Mouse (Mus musculus) testis, postnatal 14 days (tissue): ENCODE measurements at regions not wholly inside any gene's neighbourhood (a gene's known extent, or its start where the extent isn't known, plus 50 kb on each side); places are given as distances from the start of the nearest gene placed in this dataset.

Experiments used
- DNase-seq: peaks from one replicate; pipeline ENCODE4 v3.0.0; 2021; ENCODE audit warnings: low spot score

DNA sequence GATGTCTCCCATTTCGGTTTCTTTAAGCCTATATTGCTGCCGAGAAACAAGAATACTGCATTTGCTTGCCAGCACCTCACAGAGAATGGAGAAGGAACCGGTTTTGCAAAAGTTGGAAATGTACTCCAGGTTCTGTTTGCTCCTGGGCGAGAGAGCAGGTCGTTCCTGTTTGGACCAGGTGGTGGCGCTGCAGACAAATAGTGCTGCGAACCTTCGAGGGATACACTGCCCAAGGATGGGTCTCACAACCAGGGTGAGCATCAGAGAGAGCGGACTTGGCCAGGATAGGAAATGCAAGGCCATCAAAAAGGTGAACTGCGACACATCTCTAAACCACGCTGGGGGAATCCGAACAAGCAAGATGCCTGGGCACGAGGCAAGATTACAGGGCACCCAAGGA is 54.0 kb upstream of the Ets2 start:
- DNase-seq: peak; percentile 59

DNA sequence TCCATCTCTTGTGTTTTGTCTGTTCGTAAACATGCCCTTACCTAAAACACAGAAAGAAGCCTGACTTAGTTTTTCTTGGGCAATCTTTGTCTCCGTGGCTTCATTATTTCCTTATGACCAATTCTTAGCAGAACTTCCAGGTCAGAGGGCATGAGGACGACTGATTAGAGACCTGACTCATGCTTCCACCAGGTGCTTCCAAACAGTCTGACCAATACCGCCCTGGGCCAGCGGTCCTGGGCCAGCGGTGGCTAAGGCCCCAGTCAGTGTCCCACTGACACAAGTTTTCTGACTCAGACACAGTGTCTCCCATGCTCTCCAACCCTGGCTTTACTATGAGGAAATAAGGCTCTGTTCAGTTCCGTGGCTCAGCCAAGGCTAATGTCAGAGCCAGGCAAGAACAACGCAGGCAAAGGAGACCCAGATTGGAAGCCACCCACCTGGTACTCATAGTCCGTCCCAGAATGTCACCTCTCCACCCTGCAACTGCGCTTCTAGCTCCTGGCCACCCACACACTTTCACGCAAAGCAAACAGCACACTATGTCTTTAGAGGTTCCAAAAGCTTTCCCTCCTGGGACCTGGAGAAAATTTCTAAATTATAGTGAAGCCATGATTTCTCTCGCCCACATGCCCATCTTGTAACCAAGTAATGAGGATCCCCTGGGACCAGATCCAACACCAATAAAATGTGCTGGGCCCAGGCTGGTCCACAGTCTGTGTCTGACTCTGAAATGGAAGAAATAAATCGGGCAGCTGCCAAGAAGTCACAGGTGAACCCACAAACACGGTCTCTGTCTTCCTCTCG is 56.6 kb upstream of the Erg start:
- no peak for DNase-seq

DNA sequence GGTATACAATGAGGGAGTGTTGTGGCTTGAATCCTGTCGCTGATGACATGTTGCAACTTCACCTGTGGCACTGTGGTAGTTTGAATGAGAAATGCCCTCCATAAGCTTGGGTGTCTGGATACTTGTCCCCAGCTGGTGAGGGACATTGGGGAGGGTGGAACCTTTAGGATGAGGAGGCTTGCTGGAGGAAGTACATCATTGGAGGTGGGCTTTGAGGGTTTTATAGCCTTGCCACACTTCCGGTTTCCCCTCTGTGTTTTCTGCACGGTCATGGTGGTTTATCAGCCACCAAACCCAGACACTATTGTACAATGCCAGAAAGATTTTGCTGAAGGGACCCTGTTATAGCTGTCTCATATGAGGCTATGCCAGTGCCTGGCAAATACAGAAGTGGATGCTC is 54.3 kb upstream of the Erg start:
- DNase-seq: no peak

DNA sequence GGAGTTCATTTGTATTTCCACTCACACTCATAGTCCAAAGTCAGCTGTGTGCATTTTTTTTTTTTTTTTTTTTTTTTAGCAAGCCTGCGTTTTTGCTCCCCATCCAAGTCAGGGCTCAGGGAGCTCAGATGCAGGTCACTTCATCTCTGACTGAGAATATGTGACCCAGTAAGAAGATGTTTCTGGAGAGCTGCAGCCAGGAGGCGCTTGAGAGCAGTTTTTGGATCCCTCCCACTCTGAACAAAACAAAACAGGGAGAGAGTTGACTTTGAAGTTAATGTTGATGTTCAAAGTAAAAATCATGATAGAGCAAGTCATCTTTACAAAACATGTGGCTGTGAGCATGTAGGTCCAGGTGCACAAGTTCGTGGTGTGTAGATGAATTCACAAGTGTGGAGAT is 53.3 kb upstream of the Erg start:
- DNase-seq: no peak

DNA sequence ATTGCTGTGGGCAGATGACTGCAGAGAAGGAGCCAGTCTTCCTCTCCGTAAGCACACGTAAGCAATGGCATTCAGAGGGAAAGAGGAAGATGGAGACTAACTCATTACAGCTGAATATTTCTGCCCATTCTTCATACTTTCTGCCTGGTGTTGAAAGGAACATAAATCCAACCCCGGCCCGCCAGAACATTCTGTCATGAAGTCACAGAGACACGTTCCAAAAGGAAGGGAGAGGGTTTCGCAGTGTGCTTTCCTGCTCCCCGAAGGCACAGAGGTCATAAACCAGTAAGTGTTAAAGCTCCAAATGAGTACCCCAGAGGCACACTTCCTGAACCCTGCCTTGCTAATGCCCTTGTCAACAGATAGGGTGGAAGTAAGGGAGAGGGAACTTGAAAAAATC is 51.5 kb upstream of the Erg start:
- DNase-seq: no peak

DNA sequence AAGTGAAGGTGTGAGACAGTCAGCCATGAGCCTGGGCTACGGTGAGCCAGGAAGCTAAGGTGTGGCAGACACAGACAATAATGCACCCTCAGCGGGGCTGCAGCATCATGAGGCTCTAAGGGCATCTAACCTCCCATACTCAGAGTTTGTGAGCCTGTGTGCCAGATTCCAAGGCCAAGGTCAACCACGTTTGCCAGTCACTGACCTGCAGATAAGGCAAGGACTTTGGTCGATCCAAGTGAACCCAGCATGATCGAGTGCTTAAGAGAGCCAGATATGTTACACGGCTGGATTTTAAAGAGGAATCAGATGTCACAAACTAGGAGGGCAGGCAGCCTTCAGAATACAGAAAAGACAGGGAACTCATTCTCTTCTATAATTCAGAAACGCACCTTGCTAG is 50.2 kb upstream of the Erg start:
- DNase-seq: no peak
